Mouse (Mus musculus) retina, postnatal 1 day (tissue): ENCODE data around the gene 2200002D01Rik.
"Not testable (repeated sequence)": the region's sequence is repeated elsewhere in the genome, so short reads cannot be mapped to it uniquely, and the experiment has no call there.

Source experiments
- DNase-seq: peaks from one replicate; pipeline ENCODE4 v3.0.0-alpha.2; 2012

The 2200002D01Rik gene

DNA sequence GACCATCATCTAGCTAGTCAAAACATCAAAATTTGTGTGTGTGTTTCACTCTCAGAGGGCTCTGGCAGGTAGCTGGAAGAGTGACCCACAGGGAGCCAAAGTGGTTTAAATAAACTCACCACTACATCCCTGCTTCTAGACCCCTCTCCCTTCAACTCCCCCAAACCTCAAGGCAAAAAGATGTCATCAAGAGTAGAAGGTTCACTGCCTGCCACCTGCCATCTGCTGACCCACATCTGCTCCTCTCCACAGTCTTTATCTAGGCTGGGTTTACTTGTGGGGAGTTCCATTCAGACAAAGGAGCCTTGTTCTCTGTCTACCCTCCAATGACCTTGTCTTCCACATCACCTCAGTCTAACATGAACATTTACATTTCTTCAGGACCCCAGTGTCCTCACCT, 31.0 kb upstream of the 2200002D01Rik start:
- peak; percentile 55 for DNase-seq

GRCm38 (mm10) chr7:29277510-29277909, 29.2 kb upstream of the 2200002D01Rik start:
- no peak for DNase-seq

DNA sequence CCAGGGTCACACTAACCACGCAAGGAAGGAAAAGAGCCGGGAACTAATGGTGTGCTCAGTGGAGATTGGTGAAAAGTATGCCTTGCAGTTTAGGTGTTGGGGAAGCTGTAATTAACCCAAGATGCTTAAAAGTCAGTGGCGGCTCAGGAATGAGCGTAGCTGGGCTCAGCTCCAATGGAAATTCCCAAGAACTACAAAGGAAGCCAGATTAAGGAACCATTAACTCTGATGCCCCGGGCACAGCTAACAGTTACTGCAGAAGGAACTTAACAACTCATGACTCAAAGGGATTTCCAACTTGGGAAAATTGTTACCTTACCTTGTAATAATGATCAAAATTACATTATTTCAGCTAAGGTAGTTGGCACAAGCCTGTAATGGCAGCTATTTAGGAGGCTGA, 28.4 kb upstream of the 2200002D01Rik start:
- DNase-seq, result no peak

DNA sequence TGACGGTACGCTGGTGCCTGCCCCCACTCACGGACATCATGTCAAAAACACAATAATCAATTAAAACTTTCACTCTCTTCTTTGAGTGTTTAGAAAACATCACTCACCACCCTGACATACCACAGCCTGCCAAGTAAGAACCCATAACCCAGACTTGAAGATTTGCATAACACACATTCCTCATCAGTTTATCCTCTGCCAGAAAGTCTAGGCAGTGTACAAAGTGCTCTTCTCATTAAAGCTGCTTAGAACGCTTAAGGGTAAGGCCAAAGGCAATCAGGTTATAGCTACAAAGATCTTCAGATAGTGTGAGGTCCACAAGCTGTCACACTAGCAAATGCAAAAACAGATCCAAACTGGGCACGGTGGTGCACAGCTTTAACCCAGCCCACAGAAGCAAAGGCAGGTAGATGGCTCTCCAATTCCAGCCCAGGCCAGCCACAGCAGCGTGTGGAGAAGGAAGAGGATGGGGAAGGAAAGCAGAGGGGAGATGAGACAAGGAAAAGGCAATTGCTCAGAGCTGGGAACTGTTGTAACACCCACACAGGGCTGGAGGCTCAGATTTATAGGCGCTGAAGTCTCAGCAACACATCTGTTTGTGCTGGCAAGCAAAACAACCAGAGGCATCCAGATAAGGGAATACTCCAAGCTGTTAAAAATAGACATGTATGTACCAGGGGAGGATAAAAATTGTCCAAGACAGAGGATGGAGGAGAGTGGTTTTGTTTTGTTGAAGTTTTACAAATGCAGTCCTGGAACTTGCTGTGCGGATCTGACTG, 23.6 kb upstream of the 2200002D01Rik start:
- no peak for DNase-seq

DNA sequence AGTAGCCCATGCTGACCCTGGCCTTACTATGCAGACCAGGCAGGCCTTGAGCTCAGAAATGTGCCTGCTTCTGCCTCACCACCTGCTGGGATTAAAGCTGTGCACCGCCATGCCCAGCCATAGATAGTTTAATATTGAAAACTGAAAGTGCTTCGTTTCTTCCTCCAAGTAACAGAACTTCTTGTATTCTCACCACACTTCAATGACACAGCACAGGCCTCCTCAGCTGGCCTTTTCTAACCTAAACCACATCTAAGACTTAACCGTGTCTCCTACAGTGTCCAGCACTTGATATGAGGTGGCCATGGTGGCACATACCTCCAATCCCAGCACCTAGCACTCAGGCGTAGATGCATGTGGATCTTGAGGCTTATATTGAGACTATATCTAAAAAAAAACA, 22.2 kb upstream of the 2200002D01Rik start:
- DNase-seq, result no peak

DNA sequence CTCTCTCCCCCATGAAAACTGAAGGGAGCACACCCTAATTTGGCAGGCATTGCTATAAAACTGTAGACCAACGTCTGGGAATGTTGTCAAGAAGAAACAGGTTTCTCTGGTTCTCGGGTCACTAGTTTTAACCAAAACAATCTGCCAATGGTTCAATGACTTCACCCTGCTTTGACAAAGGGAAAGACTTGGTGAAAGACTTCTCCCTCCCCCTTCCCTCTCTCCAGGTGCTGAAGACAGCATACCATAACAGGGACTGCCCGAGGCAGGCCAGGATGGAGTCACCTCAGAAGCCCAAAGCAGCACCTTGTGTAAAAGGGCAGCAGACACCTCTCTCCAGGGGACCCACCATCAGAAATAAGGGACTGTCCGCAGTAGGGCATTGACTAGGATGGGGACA, 18.7 kb upstream of the 2200002D01Rik start:
- DNase-seq, result no peak

DNA sequence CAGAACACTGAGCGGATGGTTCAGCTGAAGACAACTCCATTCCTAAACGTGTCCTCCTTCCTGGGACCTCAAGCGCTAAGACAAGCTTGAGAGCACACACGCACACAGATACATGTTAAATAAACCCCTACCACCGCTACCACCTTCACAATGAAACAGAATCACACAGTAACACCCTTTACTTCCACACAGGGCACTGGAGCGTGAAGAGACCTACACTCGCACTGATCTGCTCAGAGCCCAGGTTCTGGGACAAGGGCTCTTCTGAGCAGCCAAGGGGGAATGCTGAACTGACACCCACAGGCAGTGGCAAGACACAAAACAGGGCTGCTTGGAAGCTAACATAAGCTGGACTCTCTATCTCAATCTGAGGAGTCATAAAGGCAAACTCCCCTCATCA, 17.4 kb upstream of the 2200002D01Rik start:
- DNase-seq, result no peak

- no peak for DNase-seq
These were observed 15.6 kb upstream of the 2200002D01Rik start for GRCm38 (mm10) chr7:29263831-29264230.

DNA sequence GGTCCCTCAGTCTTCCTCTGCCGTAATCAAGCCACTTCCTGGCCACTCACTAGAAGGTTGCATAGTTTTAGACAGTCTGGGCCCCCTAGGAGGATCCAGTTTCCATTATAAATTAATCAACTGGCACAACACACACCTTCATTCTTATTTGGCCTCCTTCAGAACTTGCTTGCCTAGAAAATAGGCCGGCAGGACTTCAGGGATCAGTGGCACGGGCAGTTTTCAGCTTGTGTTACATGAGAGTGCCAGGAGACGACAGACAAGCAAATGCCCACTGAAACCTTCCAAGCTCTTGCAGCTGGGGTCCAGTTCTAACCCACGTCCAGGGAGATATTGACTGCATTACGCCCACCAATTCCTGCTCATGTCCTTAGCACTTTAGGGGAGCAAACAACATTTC, 13.9 kb upstream of the 2200002D01Rik start:
- DNase-seq, result no peak

DNA sequence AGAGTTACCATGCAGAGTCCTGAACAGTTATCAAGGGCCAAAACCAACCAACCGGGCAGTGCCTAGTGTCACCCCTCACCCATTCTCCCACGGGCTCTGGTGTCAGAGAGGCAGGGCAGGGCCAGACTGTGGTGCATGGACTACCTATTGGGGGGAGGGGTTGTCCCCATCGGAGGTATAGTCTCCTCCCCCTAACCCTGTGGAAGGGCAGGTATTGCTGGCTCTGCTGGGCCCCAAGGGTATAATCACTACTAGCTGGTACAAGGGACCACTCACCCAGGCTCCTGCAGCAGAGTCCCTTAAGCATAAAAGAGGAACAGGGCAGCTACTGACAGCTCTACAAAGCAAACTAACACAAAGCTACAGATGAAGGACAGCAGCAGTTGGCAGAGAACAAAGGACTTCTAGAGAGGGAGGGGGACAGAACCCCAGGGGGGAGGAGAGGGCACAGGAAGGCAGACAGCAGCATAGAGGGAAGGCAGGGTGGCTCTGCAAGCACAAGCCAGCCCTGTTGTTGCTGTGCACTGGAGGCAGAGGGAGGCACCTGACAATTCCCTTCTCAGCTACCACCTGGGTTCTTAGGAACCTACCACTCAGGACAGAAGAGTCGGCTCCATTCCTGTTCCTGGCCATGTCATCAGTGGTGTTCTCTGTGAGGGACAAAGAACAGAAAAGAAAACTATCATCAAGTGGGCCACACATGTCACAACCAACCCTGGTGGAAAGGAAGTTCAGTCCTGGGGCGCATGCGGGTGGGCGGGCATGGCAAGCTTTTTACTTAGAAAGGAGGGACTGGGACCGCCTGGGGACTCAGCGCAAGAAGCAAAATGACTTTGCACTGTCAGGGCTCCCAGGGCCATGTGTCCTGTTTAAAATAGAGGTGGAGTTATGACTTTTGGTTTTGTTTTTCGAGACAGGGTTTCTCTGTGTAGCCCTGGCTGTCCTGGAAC, 11.8 kb upstream of the 2200002D01Rik start:
- DNase-seq, result peak; percentile 67

GRCm38 (mm10) chr7:29257368-29257767, 9.1 kb upstream of the 2200002D01Rik start:
- DNase-seq, result no peak

DNA sequence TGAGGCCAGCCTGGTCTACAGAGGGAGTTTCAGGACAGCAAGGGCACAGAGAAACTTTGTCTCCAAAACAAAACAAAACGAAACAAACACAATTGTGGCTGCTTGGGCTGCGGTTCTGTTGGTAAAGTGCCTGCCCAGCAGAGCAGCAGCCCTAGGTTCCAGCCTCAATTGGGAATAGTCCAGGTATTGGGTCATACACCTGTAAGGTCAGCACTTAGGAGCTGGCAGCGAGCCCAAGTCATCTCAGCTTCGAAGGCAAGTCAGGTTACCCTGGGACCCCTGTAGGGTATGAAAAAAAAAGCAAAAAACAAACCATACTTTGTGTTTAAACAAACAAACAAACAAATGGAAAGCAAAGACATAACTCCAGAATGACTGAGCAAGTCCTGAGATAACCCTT, 7.6 kb upstream of the 2200002D01Rik start:
- DNase-seq, result no peak

GRCm38 (mm10) chr7:29253842-29254241, 5.6 kb upstream of the 2200002D01Rik start:
- DNase-seq, result no peak

GRCm38 (mm10) chr7:29251166-29251565, 2.9 kb upstream of the 2200002D01Rik start:
- no peak for DNase-seq

DNA sequence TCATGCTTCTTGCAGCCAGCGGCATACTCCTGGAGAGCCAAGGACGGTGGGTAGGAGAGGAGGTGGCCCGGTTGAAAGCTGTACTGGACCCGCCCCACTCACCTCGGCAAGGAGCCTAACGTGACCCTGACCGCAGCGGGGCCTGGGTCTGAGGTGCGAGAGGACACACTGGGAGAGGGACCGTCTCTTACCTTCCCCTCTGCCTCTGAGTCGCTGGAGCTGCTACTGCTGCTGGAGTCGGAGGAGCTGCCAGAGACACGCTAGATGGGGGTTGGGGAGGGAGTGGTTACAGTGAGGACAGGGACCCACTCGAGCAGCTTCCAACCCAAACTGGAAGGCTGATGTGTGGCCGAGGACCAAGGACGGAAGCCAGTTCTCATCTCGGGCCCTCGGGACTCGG, 560 bp downstream of the 2200002D01Rik start:
- DNase-seq, result no peak

GRCm38 (mm10) chr7:29247314-29247700, 959 bp downstream of the 2200002D01Rik start:
- DNase-seq, result peak; percentile 74

DNA sequence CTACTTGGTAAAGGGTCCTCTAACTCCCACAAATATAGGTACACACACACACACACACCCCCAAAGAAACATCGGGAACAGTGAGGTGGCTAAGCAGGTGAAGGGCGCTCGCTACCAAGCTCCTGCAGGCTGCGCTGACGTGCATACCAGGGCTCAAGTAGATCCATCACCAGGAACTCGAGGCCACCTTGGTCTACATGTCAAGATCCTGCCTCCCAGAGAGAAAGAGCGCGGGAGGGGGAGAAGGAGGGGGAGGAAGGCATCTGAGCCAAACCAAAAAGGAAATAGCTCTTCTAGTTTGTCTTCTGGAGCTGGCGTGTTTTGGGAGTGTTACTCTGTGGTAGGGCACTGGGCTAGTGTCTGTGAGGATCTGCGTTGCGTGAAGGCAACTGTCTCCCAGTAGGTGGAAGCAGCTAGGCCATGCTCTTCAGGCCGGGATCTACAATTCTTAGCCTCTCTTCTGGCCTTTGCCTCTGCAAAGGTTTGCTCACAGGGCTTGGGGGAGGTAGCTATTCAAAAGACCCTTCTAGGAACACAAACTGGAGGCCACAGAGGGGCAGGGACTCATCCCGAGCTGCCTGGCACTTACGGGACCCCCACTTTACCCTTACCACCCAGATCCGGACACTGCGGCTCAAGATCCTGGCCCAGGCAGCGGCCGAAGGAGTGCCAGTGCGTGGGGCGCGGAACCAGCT, 1.5 kb downstream of the 2200002D01Rik start:
- DNase-seq, result no peak

DNA sequence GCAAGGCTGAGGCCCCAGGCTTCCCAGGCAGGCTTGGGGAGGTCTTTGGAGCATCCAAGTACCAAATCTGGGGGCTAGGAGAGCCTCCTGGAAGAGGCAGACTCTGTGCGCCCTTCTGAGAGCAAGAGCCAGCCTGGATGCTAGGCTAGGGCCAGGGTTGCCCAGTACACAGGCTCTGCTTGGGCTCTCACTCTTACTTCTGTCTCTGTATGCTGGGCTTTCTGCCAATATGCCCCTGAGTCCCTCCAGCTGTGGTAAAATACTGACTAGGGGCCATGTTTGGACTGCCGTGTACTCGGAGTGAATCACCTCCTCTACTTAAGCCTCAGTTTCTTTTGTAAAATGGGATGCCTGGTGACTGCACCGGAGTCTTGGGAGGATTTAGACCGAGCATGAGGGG, 2.3 kb downstream of the 2200002D01Rik start:
- no peak for DNase-seq

- DNase-seq, result no peak
These were observed 3.4 kb downstream of the 2200002D01Rik start for GRCm38 (mm10) chr7:29244732-29245416.

GRCm38 (mm10) chr7:29238019-29238967, 10.0 kb downstream of the 2200002D01Rik start, which contains the start of gene Yif1b:
Gene Yif1b, plus strand, starts transcription at chr7:29238329.
- peak; percentile 100 for DNase-seq

DNA sequence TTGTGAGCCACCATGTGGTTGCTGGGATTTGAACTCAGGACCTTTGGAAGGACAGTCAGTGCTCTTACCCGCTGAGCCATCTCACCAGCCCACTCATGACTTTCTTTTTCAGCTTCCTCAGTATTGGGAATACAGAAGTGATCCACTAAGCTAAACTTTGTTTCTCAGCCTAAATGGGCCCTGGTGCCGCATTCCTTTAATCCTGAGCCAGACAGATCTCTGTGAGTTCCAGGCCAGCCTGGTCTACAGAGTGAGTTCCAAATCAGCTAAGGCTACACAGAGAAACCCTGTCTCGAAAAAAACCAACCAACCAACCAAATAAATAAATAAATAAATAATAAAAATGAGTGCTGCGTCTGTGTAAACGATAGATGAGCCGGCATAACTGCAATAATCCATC, 10.7 kb downstream of the 2200002D01Rik start:
- not testable (repeated sequence) for DNase-seq
